Mouse (Mus musculus): ENCODE results near the gene Krtap9-5.

DNA sequence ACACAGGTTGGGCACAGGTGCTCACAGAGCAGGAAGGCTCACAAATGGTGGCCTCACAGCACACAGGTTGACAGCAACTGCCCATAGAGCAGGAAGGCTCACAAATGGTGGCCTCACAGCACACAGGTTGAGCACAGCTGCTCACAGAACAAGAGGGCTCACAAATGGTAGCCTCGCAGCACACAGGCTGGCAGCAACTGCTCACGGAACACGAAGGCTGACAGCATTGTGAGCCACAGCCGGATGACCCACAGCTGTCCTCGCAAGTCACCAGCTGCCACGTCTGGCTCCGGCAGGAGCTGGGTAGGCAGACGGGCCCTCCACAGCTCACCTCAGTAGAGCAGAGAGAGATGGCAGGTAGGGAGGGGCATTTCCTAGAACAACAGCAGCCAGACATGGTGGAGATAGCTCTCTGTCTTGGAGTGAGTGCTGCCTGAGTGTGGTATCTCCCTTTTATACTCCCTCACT, 37.9 kb downstream of the Krtap9-5 start, which contains the start of gene Krtap16-1:
- no peak for TF ChIP-seq CTCF (IDR thresholded peaks at IDR 0.05; ENCODE audit: control insufficient read depth, insufficient read depth, low read length)
- no peak for TF ChIP-seq POLR2A (IDR thresholded peaks at IDR 0.05; ENCODE audit: borderline replicate concordance, control insufficient read depth, low read depth, low read length)
